Mouse (Mus musculus): ENCODE data around the gene Ank. TPM values are rescaled to one million over a fixed set of nuclear protein-coding genes. Genes with fewer than 3 reads are reported as not detected.

Ank gene
- total RNA-seq, 1 experiment: 12.0 TPM

- no peaks in the 10 kb centered on the region for H3K36me3 ChIP-seq (ENCODE audit: control insufficient read depth, insufficient read depth, low read length, poor library complexity, severe bottlenecking)
- H3K4me1 ChIP-seq (ENCODE audit: control insufficient read depth in 2 of 2, insufficient read depth in 2 of 2, low read length in 2 of 2, poor library complexity in 1 of 2): no peaks in the 10 kb centered on the region
- no peak overlapping the region for H3K4me3 ChIP-seq (ENCODE audit: insufficient read depth in 1 of 2, low read depth in 1 of 2, low read length in 2 of 2, poor library complexity in 1 of 2, severe bottlenecking in 1 of 2)
- in situ Hi-C loops (cut with MboI; ENCODE audit: low sequenced_read_pairs in 2 of 2, unreplicated experiment in 2 of 2): no loop called here
- no peak overlapping the region for H3K9ac ChIP-seq (ENCODE audit: insufficient read depth, low read depth, low read length, poor library complexity, severe bottlenecking)
- TF ChIP-seq ZNF384 (IDR thresholded peaks at IDR 0.05; ENCODE audit: low read depth, low read length) (no peak), ZC3H11A (IDR thresholded peaks at IDR 0.05; ENCODE audit: borderline replicate concordance, low read depth, low read length) (no peak), MAFK (IDR thresholded peaks at IDR 0.05; ENCODE audit: insufficient read depth, low read depth, low read length) (no peak), CHD2 (IDR thresholded peaks at IDR 0.05; ENCODE audit: low read depth, low read length) (no peak), HCFC1 (IDR thresholded peaks at IDR 0.05; ENCODE audit: borderline replicate concordance, insufficient read depth, low read length) (no peak)
- H3K9me3 ChIP-seq (ENCODE audit: control insufficient read depth, insufficient read depth, low read depth, low read length): no peaks in the 10 kb centered on the region
- no peak overlapping the region for H3K27ac ChIP-seq (ENCODE audit: insufficient read depth, low read depth, low read length, poor library complexity, severe bottlenecking)
- no peak for DNase-seq (ENCODE audit: low read depth, low spot score)
Measured at GRCm38 (mm10) chr15:27535681-27536080, 69.2 kb downstream of the Ank start.

- Histone ChIP-seq H3K36me3 (ENCODE audit: control insufficient read depth, insufficient read depth, low read length, poor library complexity, severe bottlenecking) (no peaks in the 10 kb centered on the region), H3K27ac (ENCODE audit: insufficient read depth, low read depth, low read length, poor library complexity, severe bottlenecking) (no peak overlapping the region), H3K4me1 (ENCODE audit: control insufficient read depth in 2 of 2, insufficient read depth in 2 of 2, low read length in 2 of 2, poor library complexity in 1 of 2) (no peaks in the 10 kb centered on the region), H3K9me3 (ENCODE audit: control insufficient read depth, insufficient read depth, low read depth, low read length) (no peaks in the 10 kb centered on the region), H3K4me3 (ENCODE audit: insufficient read depth in 1 of 2, low read depth in 1 of 2, low read length in 2 of 2, poor library complexity in 1 of 2, severe bottlenecking in 1 of 2) (no peak overlapping the region), H3K9ac (ENCODE audit: insufficient read depth, low read depth, low read length, poor library complexity, severe bottlenecking) (no peak overlapping the region)
- DNase-seq (ENCODE audit: low read depth, low spot score): no peak
- TF ChIP-seq MAFK (IDR thresholded peaks at IDR 0.05; ENCODE audit: insufficient read depth, low read depth, low read length) (no peak), HCFC1 (IDR thresholded peaks at IDR 0.05; ENCODE audit: borderline replicate concordance, insufficient read depth, low read length) (no peak), ZNF384 (IDR thresholded peaks at IDR 0.05; ENCODE audit: low read depth, low read length) (no peak), CHD2 (IDR thresholded peaks at IDR 0.05; ENCODE audit: low read depth, low read length) (no peak), ZC3H11A (IDR thresholded peaks at IDR 0.05; ENCODE audit: borderline replicate concordance, low read depth, low read length) (no peak)
- in situ Hi-C loops (cut with MboI; ENCODE audit: low sequenced_read_pairs in 2 of 2, unreplicated experiment in 2 of 2): no loop called here
Measured at GRCm38 (mm10) chr15:27536186-27536585, 69.7 kb downstream of the Ank start.

GRCm38 (mm10) chr15:27536771-27537170 lies 70.3 kb downstream of the Ank start:
- in situ Hi-C loops (cut with MboI; ENCODE audit: low sequenced_read_pairs in 2 of 2, unreplicated experiment in 2 of 2): no loop called here
- Histone ChIP-seq H3K9ac (ENCODE audit: insufficient read depth, low read depth, low read length, poor library complexity, severe bottlenecking) (no peak overlapping the region), H3K4me1 (ENCODE audit: control insufficient read depth in 2 of 2, insufficient read depth in 2 of 2, low read length in 2 of 2, poor library complexity in 1 of 2) (no peaks in the 10 kb centered on the region), H3K9me3 (ENCODE audit: control insufficient read depth, insufficient read depth, low read depth, low read length) (no peaks in the 10 kb centered on the region), H3K27ac (ENCODE audit: insufficient read depth, low read depth, low read length, poor library complexity, severe bottlenecking) (no peak overlapping the region), H3K4me3 (ENCODE audit: insufficient read depth in 1 of 2, low read depth in 1 of 2, low read length in 2 of 2, poor library complexity in 1 of 2, severe bottlenecking in 1 of 2) (no peak overlapping the region), H3K36me3 (ENCODE audit: control insufficient read depth, insufficient read depth, low read length, poor library complexity, severe bottlenecking) (no peaks in the 10 kb centered on the region)
- DNase-seq (ENCODE audit: low read depth, low spot score): no peak
- TF ChIP-seq CHD2 (IDR thresholded peaks at IDR 0.05; ENCODE audit: low read depth, low read length) (no peak), ZNF384 (IDR thresholded peaks at IDR 0.05; ENCODE audit: low read depth, low read length) (no peak)

- Histone ChIP-seq H3K27ac (ENCODE audit: insufficient read depth, low read depth, low read length, poor library complexity, severe bottlenecking) (no peak overlapping the region), H3K4me1 (ENCODE audit: control insufficient read depth in 2 of 2, insufficient read depth in 2 of 2, low read length in 2 of 2, poor library complexity in 1 of 2) (no peaks in the 10 kb centered on the region), H3K4me3 (ENCODE audit: insufficient read depth in 1 of 2, low read depth in 1 of 2, low read length in 2 of 2, poor library complexity in 1 of 2, severe bottlenecking in 1 of 2) (no peak overlapping the region), H3K9ac (ENCODE audit: insufficient read depth, low read depth, low read length, poor library complexity, severe bottlenecking) (no peak overlapping the region), H3K36me3 (ENCODE audit: control insufficient read depth, insufficient read depth, low read length, poor library complexity, severe bottlenecking) (no peaks in the 10 kb centered on the region), H3K9me3 (ENCODE audit: control insufficient read depth, insufficient read depth, low read depth, low read length) (no peaks in the 10 kb centered on the region)
- in situ Hi-C loops (cut with MboI; ENCODE audit: low sequenced_read_pairs in 2 of 2, unreplicated experiment in 2 of 2): no loop called here
- DNase-seq (ENCODE audit: low read depth, low spot score): no peak
- TF ChIP-seq ZNF384 (IDR thresholded peaks at IDR 0.05; ENCODE audit: low read depth, low read length): no peak
- no peak for TF ChIP-seq CHD2 (IDR thresholded peaks at IDR 0.05; ENCODE audit: low read depth, low read length)
- no peak for TF ChIP-seq HCFC1 (IDR thresholded peaks at IDR 0.05; ENCODE audit: borderline replicate concordance, insufficient read depth, low read length)
- no peak for TF ChIP-seq MAFK (IDR thresholded peaks at IDR 0.05; ENCODE audit: insufficient read depth, low read depth, low read length)
- no peak for TF ChIP-seq ZC3H11A (IDR thresholded peaks at IDR 0.05; ENCODE audit: borderline replicate concordance, low read depth, low read length)
Measured at GRCm38 (mm10) chr15:27537519-27538223, 71.2 kb downstream of the Ank start.

- TF ChIP-seq ZNF384 (IDR thresholded peaks at IDR 0.05; ENCODE audit: low read depth, low read length): no peak
- no peak for TF ChIP-seq HCFC1 (IDR thresholded peaks at IDR 0.05; ENCODE audit: borderline replicate concordance, insufficient read depth, low read length)
- TF ChIP-seq MAFK (IDR thresholded peaks at IDR 0.05; ENCODE audit: insufficient read depth, low read depth, low read length): no peak
- no peak for TF ChIP-seq ZC3H11A (IDR thresholded peaks at IDR 0.05; ENCODE audit: borderline replicate concordance, low read depth, low read length)
- TF ChIP-seq CHD2 (IDR thresholded peaks at IDR 0.05; ENCODE audit: low read depth, low read length): no peak
- Histone ChIP-seq H3K27ac (ENCODE audit: insufficient read depth, low read depth, low read length, poor library complexity, severe bottlenecking) (no peak overlapping the region), H3K9me3 (ENCODE audit: control insufficient read depth, insufficient read depth, low read depth, low read length) (no peaks in the 10 kb centered on the region), H3K9ac (ENCODE audit: insufficient read depth, low read depth, low read length, poor library complexity, severe bottlenecking) (no peak overlapping the region), H3K36me3 (ENCODE audit: control insufficient read depth, insufficient read depth, low read length, poor library complexity, severe bottlenecking) (no peaks in the 10 kb centered on the region), H3K4me3 (ENCODE audit: insufficient read depth in 1 of 2, low read depth in 1 of 2, low read length in 2 of 2, poor library complexity in 1 of 2, severe bottlenecking in 1 of 2) (no peak overlapping the region), H3K4me1 (ENCODE audit: control insufficient read depth in 2 of 2, insufficient read depth in 2 of 2, low read length in 2 of 2, poor library complexity in 1 of 2) (no peaks in the 10 kb centered on the region)
- in situ Hi-C loops (cut with MboI; ENCODE audit: low sequenced_read_pairs in 2 of 2, unreplicated experiment in 2 of 2): no loop called here
- no peak for DNase-seq (ENCODE audit: low read depth, low spot score)
Measured at GRCm38 (mm10) chr15:27539745-27540144, 73.3 kb downstream of the Ank start.

Measured in ES-E14 (cell line).